Mouse (Mus musculus) spleen, adult 2 months (tissue): ENCODE results near the gene Ebf4. TPM values are rescaled to one million over a fixed set of nuclear protein-coding genes. Genes with fewer than 3 reads are reported as not detected.
A peak's percentile ranks its signal among the peaks of the same experiment; 100 is the strongest.

Experiments used
- DNase-seq, 2 experiments: peaks; one replicate each; pipeline versions ENCODE4 v3.0.0 to v3.0.0-alpha.2; 2012 to 2021; ENCODE audit warnings: low spot score in 2 of 2, low read depth in 1 of 2
- H3K27ac ChIP-seq: fragments of 200-500 bp; 2 replicates; pipeline ENCODE4 v1.5.1; 2012; ENCODE audit warnings: low read length, inconsistent platforms; ENCODE audit not compliant: insufficient read depth
- H3K27me3 ChIP-seq: fragments of 200-500 bp; 2 replicates; pipeline ENCODE4 v1.6.1; 2012; ENCODE audit warnings: mild to moderate bottlenecking, moderate library complexity, low read length, inconsistent platforms; ENCODE audit not compliant: control insufficient read depth, insufficient read depth
- H3K36me3 ChIP-seq: fragments of 200-500 bp; 2 replicates; pipeline ENCODE4 v1.6.1; 2012; ENCODE audit warnings: mild to moderate bottlenecking, low read length, inconsistent platforms; ENCODE audit not compliant: control insufficient read depth, insufficient read depth
- H3K4me1 ChIP-seq: fragments of 200-500 bp; 2 replicates; pipeline ENCODE4 v1.6.1; 2011; ENCODE audit warnings: inconsistent platforms; ENCODE audit not compliant: control insufficient read depth, insufficient read depth, insufficient read length
- H3K4me3 ChIP-seq: fragments of 200-500 bp; 2 replicates; pipeline ENCODE4 v1.5.1; 2011; ENCODE audit warnings: mild to moderate bottlenecking, inconsistent platforms; ENCODE audit not compliant: insufficient read depth, insufficient read length; ENCODE audit errors: extremely low read depth
- CTCF ChIP-seq: fragments of 200-500 bp; IDR thresholded peaks from 2 replicates; pipeline ENCODE4 v1.5.1; 2011; ENCODE audit warnings: mild to moderate bottlenecking, inconsistent platforms; ENCODE audit not compliant: insufficient read depth, insufficient read length, insufficient replicate concordance; ENCODE audit errors: extremely low read depth
- POLR2A ChIP-seq: fragments of 200-500 bp; IDR thresholded peaks from 2 replicates; pipeline ENCODE4 v1.6.1; 2011; ENCODE audit warnings: low read depth, low read length, inconsistent platforms
- WGBS: fragments of 180-500 bp; shearing (Covaris S2); methylation state at CpG from one replicate; pipeline ENCODE4 v1.1.7; 2018; 5-methylcytosine and 5-hydroxymethylcytosine counted together
- polyA plus RNA-seq: library from polyadenylated mRNA; depleted of rRNA; stranded (reverse); fragments of >200 nt; gene quantifications from 2 replicates; pipeline ENCODE4 v1.2.3, GENCODE M21; 2012

Ebf4 gene
- polyA plus RNA-seq, 1 experiment = 1.5 TPM

GRCm38 (mm10) chr2:130280818-130281217 lies 14.2 kb upstream of the Ebf4 start:
- Histone ChIP-seq H3K27me3 (no peaks in the 10 kb centered on the region), H3K27ac (no peak overlapping the region), H3K4me1 (peaks cover 10% of the 10 kb centered on the region), H3K4me3 (no peak overlapping the region), H3K36me3 (peaks cover 39% of the 10 kb centered on the region)
- no peak for TF ChIP-seq POLR2A
- no peak for TF ChIP-seq CTCF
- no peak for DNase-seq
- WGBS = 77% methylated on average over 4 of the region's 4 CpGs

- 1% methylated on average over 51 of the region's 51 CpGs for WGBS
- Histone ChIP-seq H3K27ac (peak within 1 kb of the TSS; percentile 58), H3K27me3 (no peaks in the 10 kb centered on the region), H3K4me1 (peaks cover 10% of the 10 kb centered on the region), H3K4me3 (peak within 1 kb of the TSS; percentile 94), H3K36me3 (peaks cover 16% of the 10 kb centered on the region)
- peak; percentile 63; the same call in 1 of the 2 replicates for TF ChIP-seq POLR2A
- TF ChIP-seq CTCF = no peak
- DNase-seq = peak; percentile 45 to 86
Measured at GRCm38 (mm10) chr2:130283854-130284654, 10.9 kb upstream of the Ebf4 start, which contains the start of gene Idh3b. Gene Idh3b (minus strand): TSS chr2:130284547.

- WGBS = 88% methylated on average over 4 of the region's 4 CpGs
- Histone ChIP-seq H3K36me3 (no peaks in the 10 kb centered on the region), H3K27ac (no peak overlapping the region), H3K4me1 (peaks cover 3% of the 10 kb centered on the region), H3K27me3 (no peaks in the 10 kb centered on the region; the same call in 1 of the 2 replicates), H3K4me3 (no peak overlapping the region)
- DNase-seq = no peak
- no peak for TF ChIP-seq POLR2A
- TF ChIP-seq CTCF = no peak
Measured at GRCm38 (mm10) chr2:130289086-130289485, 5.9 kb upstream of the Ebf4 start.

- peak; percentile 63; the same call in 1 of the 2 replicates for TF ChIP-seq CTCF
- TF ChIP-seq POLR2A = no peak
- Histone ChIP-seq H3K4me1 (peaks cover 6% of the 10 kb centered on the region; the same call in 1 of the 2 replicates), H3K4me3 (no peak overlapping the region), H3K27me3 (peaks cover 19% of the 10 kb centered on the region), H3K36me3 (no peaks in the 10 kb centered on the region), H3K27ac (no peak overlapping the region)
- peak; percentile 37 to 53 for DNase-seq
- WGBS = 4% methylated on average over 8 of the region's 8 CpGs
Measured at GRCm38 (mm10) chr2:130291434-130291833, 3.5 kb upstream of the Ebf4 start.

- Histone ChIP-seq H3K27ac (no peak overlapping the region), H3K4me3 (no peak overlapping the region), H3K27me3 (peaks cover 20% of the 10 kb centered on the region), H3K36me3 (no peaks in the 10 kb centered on the region), H3K4me1 (peaks cover 6% of the 10 kb centered on the region; the same call in 1 of the 2 replicates)
- TF ChIP-seq CTCF (no peak), POLR2A (no peak)
- 64% methylated on average over 3 of the region's 3 CpGs for WGBS
- no peak for DNase-seq
Measured at GRCm38 (mm10) chr2:130293009-130293408, 2.0 kb upstream of the Ebf4 start.

- Histone ChIP-seq H3K4me1 (peaks cover 6% of the 10 kb centered on the region; the same call in 1 of the 2 replicates), H3K27ac (no peak overlapping the region), H3K36me3 (no peaks in the 10 kb centered on the region), H3K4me3 (no peak overlapping the region), H3K27me3 (peaks cover 20% of the 10 kb centered on the region)
- WGBS = 11% methylated on average over 4 of the region's 4 CpGs
- DNase-seq = no peak
- no peak for TF ChIP-seq CTCF
- TF ChIP-seq POLR2A = no peak
Measured at GRCm38 (mm10) chr2:130293486-130293885, 1.5 kb upstream of the Ebf4 start.
